Mouse (Mus musculus) neural tube, embryonic 12.5 days (tissue): Measurements from ENCODE around the gene Ttll4. TPM values are rescaled to one million over a fixed set of nuclear protein-coding genes. Genes with fewer than 3 reads are reported as not detected.

ENCODE experiments used
- ATAC-seq: fragments of 200-750 bp; cut with Nextera tagmentation; 2 replicates; pipeline ENCODE4 v1.8.0; 2017; ENCODE audit warnings: low read depth, mild to moderate bottlenecking, moderate TSS enrichment, moderate library complexity; ENCODE audit not compliant: low FRiP score
- H3K27ac ChIP-seq: fragments of 300-500 bp; sonication (generic); 2 replicates; pipeline ENCODE4 v1.5.1; 2016
- H3K27me3 ChIP-seq: fragments of 300-500 bp; sonication (generic); replicated peaks from 2 replicates; pipeline ENCODE4 v1.6.1; 2016; ENCODE audit warnings: mild to moderate bottlenecking
- H3K36me3 ChIP-seq: fragments of 300-500 bp; sonication (generic); 2 replicates; pipeline ENCODE4 v1.6.1; 2016; ENCODE audit warnings: mild to moderate bottlenecking
- H3K4me1 ChIP-seq: fragments of 300-500 bp; sonication (generic); 2 replicates; pipeline ENCODE4 v1.6.1; 2016
- H3K4me2 ChIP-seq: fragments of 300-500 bp; sonication (generic); replicated peaks from 2 replicates; pipeline ENCODE4 v1.6.1; 2016; ENCODE audit warnings: mild to moderate bottlenecking
- H3K4me3 ChIP-seq: fragments of 300-500 bp; sonication (generic); 2 replicates; pipeline ENCODE4 v1.5.1; 2016
- H3K9ac ChIP-seq: fragments of 300-500 bp; sonication (generic); 2 replicates; pipeline ENCODE4 v1.6.1; 2016; ENCODE audit warnings: mild to moderate bottlenecking
- H3K9me3 ChIP-seq: fragments of 300-500 bp; sonication (generic); 2 replicates; pipeline ENCODE4 v1.6.1; 2016; ENCODE audit warnings: mild to moderate bottlenecking
- WGBS: fragments of 180-500 bp; shearing (Covaris S2); methylation state at CpG from one replicate; pipeline ENCODE4 v1.1.7; 2016; 5-methylcytosine and 5-hydroxymethylcytosine counted together
- polyA plus RNA-seq: library from polyadenylated mRNA; unstranded; fragments of >200 nt; fragmentation: Nextera tagmentation; extraction: Ambion mirVana; gene quantifications from 2 replicates; pipeline ENCODE4 v1.2.1, GENCODE M21; 2016

The Ttll4 gene
- 25.8 and 28.5 TPM in 2 replicates for polyA plus RNA-seq

- 0 out of 2 replicates have a peak within 1 kb of the TSS, but pooled peaks have one; percentile 21 for H3K27ac ChIP-seq
- peak; percentile 98 for ATAC-seq
- peaks cover 6% of the 10 kb centered on the region for H3K4me1 ChIP-seq
- under 1% methylated on average over 66 of the region's 66 CpGs for WGBS
- H3K4me2 ChIP-seq, result peak within 1 kb of the TSS; percentile 61
- peak within 1 kb of the TSS; percentile 67 for H3K9ac ChIP-seq
- peak within 1 kb of the TSS; percentile 72 for H3K4me3 ChIP-seq
- H3K9me3 ChIP-seq, result no peaks in the 10 kb centered on the region
- no peaks in the 10 kb centered on the region for H3K27me3 ChIP-seq
- H3K36me3 ChIP-seq, result no peaks in the 10 kb centered on the region
These were observed at the start of gene Ttll4 for GRCm38 (mm10) chr1:74661448-74662195. Ttll4 (plus strand) TSS chr1:74661745.

GRCm38 (mm10) chr1:74624183-74624582, 37.4 kb upstream of the Ttll4 start:
- 88% methylated on average over 1 of the region's 1 CpGs for WGBS
- Histone ChIP-seq H3K9me3 (no peaks in the 10 kb centered on the region), H3K4me1 (no peaks in the 10 kb centered on the region), H3K36me3 (peaks cover 61% of the 10 kb centered on the region), H3K4me3 (no peak overlapping the region), H3K9ac (no peak overlapping the region), H3K27me3 (no peaks in the 10 kb centered on the region), H3K27ac (no peak overlapping the region), H3K4me2 (no peak overlapping the region)
- ATAC-seq, result no peak

- Histone ChIP-seq H3K4me2 (no peak overlapping the region), H3K9ac (no peak overlapping the region), H3K27ac (no peak overlapping the region), H3K4me3 (no peak overlapping the region), H3K9me3 (no peaks in the 10 kb centered on the region), H3K4me1 (no peaks in the 10 kb centered on the region), H3K36me3 (peaks cover 65% of the 10 kb centered on the region), H3K27me3 (no peaks in the 10 kb centered on the region)
- ATAC-seq, result no peak
- WGBS, result 89% methylated on average over 4 of the region's 4 CpGs
These were observed 35.5 kb upstream of the Ttll4 start for GRCm38 (mm10) chr1:74626076-74626475.

DNA sequence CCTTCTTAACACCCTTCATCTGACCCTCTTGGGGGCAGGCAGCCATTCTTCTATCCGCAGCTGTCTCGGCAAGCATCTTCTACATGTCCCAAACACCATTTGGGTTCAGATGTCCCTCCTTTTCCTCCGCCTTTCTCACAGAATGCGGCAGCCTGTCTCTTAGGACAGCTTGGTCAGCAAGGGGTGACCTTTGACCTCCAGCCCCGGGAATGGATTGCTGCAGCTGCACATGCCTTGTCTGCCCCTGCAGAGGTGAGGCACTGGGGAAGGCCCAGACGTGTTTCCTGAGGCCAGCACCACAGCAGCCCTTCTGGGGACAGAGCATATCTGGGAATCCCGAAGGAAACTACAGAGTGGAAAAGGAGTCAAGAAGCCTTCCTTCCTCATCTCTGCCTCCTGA, 33.5 kb upstream of the Ttll4 start:
- Histone ChIP-seq H3K27me3 (no peaks in the 10 kb centered on the region), H3K27ac (no peak overlapping the region), H3K9me3 (no peaks in the 10 kb centered on the region), H3K9ac (no peak overlapping the region), H3K4me1 (no peaks in the 10 kb centered on the region), H3K4me3 (no peak overlapping the region), H3K4me2 (no peak overlapping the region), H3K36me3 (peaks cover 58% of the 10 kb centered on the region)
- WGBS, result 41% methylated on average over 7 of the region's 7 CpGs
- ATAC-seq, result no peak

DNA sequence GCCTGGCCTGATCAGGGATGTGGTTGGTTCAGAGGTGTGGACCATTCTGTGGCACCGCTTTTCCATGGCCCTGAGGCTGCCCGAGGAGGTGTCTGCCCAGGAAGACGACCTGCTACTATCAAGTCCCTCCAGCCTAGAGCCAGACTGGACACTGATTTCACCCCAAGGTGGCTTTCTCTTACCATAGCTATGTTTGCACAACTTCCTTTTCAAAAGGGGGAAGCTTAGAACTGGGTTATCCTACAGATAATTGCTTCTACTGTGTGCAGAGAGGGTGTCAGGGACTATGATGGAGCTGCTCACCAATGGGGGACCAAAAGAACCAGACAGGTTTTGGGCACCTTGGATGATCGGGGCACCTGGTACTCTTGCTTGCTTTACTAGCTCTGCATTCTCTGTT, 28.8 kb upstream of the Ttll4 start:
- H3K9ac ChIP-seq, result no peak overlapping the region
- H3K27me3 ChIP-seq, result no peaks in the 10 kb centered on the region
- peaks cover 42% of the 10 kb centered on the region for H3K36me3 ChIP-seq
- no peak overlapping the region for H3K4me3 ChIP-seq
- ATAC-seq, result no peak
- H3K27ac ChIP-seq, result no peak overlapping the region
- H3K4me1 ChIP-seq, result no peaks in the 10 kb centered on the region
- H3K9me3 ChIP-seq, result no peaks in the 10 kb centered on the region
- 80% methylated on average over 4 of the region's 4 CpGs for WGBS
- H3K4me2 ChIP-seq, result no peak overlapping the region

GRCm38 (mm10) chr1:74643524-74643923, 18.0 kb upstream of the Ttll4 start:
- Histone ChIP-seq H3K9me3 (no peaks in the 10 kb centered on the region), H3K36me3 (no peaks in the 10 kb centered on the region), H3K27me3 (no peaks in the 10 kb centered on the region), H3K4me1 (no peaks in the 10 kb centered on the region), H3K4me3 (no peak overlapping the region), H3K27ac (no peak overlapping the region), H3K4me2 (no peak overlapping the region), H3K9ac (no peak overlapping the region)
- 80% methylated on average over 2 of the region's 2 CpGs for WGBS
- ATAC-seq, result no peak

DNA sequence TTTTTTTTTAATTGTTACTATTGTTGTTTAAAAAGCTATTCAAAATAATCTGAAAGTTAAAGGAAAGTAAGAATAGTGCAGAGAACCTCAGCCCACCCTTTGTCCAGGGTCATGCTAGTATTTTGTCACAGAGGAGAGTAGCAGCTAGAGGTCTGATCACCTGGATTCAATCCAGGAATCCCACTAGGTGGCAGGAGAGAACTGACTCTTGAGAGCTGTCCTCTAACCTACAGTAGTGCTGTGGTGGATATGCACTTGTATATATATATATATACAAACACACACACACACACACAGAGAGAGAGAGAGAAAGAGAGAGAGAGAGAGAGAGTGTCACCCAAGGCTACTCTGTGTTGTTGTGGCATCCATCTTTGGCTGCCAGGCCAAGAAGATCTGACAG, 17.6 kb upstream of the Ttll4 start:
- no peak for ATAC-seq
- Histone ChIP-seq H3K4me2 (no peak overlapping the region), H3K9ac (no peak overlapping the region), H3K27ac (no peak overlapping the region), H3K36me3 (no peaks in the 10 kb centered on the region), H3K27me3 (no peaks in the 10 kb centered on the region), H3K4me3 (no peak overlapping the region), H3K4me1 (no peaks in the 10 kb centered on the region), H3K9me3 (no peaks in the 10 kb centered on the region)

- peaks cover 6% of the 10 kb centered on the region for H3K4me1 ChIP-seq
- no peak for ATAC-seq
- H3K4me3 ChIP-seq, result peak overlapping the region; percentile 72
- peak overlapping the region; percentile 67 for H3K9ac ChIP-seq
- H3K27ac ChIP-seq, result no peak overlapping the region
- no peaks in the 10 kb centered on the region for H3K36me3 ChIP-seq
- WGBS, result 4% methylated on average over 13 of the region's 13 CpGs
- no peaks in the 10 kb centered on the region for H3K27me3 ChIP-seq
- H3K9me3 ChIP-seq, result no peaks in the 10 kb centered on the region
- H3K4me2 ChIP-seq, result peak overlapping the region; percentile 61
These were observed 814 bp downstream of the Ttll4 start for GRCm38 (mm10) chr1:74662253-74662865.

- H3K9me3 ChIP-seq, result no peaks in the 10 kb centered on the region
- ATAC-seq, result no peak
- WGBS, result 86% methylated on average over 6 of the region's 6 CpGs
- H3K27me3 ChIP-seq, result no peaks in the 10 kb centered on the region
- no peak overlapping the region for H3K27ac ChIP-seq
- no peak overlapping the region for H3K9ac ChIP-seq
- H3K4me3 ChIP-seq, result no peak overlapping the region
- no peaks in the 10 kb centered on the region for H3K36me3 ChIP-seq
- peaks cover 6% of the 10 kb centered on the region for H3K4me1 ChIP-seq
- no peak overlapping the region for H3K4me2 ChIP-seq
These were observed 3.6 kb downstream of the Ttll4 start for GRCm38 (mm10) chr1:74665153-74665552.

DNA sequence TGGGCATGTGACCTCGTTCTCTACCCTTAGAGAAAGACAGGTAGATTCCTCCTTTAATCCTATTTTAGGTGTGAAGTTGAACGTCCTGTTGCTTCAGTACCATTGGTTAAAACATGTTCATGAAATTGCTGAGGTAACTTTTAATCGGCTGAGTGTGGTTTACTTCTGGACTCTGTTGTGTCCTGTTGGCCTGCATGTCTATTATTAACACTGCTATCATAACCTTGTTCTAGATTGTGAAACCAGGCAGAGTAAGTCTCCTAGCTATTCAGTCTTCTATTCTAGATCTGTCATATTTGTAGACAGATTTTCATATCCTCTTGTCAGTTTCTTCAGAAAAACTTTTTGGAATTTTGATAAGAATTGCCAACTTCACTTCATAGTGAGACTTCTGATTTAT, 6.8 kb downstream of the Ttll4 start:
- Histone ChIP-seq H3K4me3 (no peak overlapping the region), H3K27me3 (no peaks in the 10 kb centered on the region), H3K9ac (no peak overlapping the region), H3K4me2 (no peak overlapping the region), H3K9me3 (no peaks in the 10 kb centered on the region), H3K36me3 (peaks cover 10% of the 10 kb centered on the region; the same call in 1 of the 2 replicates), H3K27ac (no peak overlapping the region), H3K4me1 (no peaks in the 10 kb centered on the region)
- WGBS, result 90% methylated on average over 3 of the region's 3 CpGs
- no peak for ATAC-seq

- Histone ChIP-seq H3K36me3 (peaks cover 10% of the 10 kb centered on the region; the same call in 1 of the 2 replicates), H3K9me3 (no peaks in the 10 kb centered on the region), H3K4me1 (no peaks in the 10 kb centered on the region), H3K27me3 (no peaks in the 10 kb centered on the region), H3K9ac (no peak overlapping the region), H3K4me2 (no peak overlapping the region), H3K27ac (no peak overlapping the region), H3K4me3 (no peak overlapping the region)
- WGBS, result 85% methylated on average over 7 of the region's 7 CpGs
- ATAC-seq, result no peak
These were observed 11.2 kb downstream of the Ttll4 start for GRCm38 (mm10) chr1:74672731-74673130.

- no peak for ATAC-seq
- Histone ChIP-seq H3K36me3 (peaks cover 41% of the 10 kb centered on the region), H3K4me2 (no peak overlapping the region), H3K9me3 (no peaks in the 10 kb centered on the region), H3K9ac (no peak overlapping the region), H3K27ac (no peak overlapping the region), H3K27me3 (no peaks in the 10 kb centered on the region), H3K4me1 (no peaks in the 10 kb centered on the region), H3K4me3 (no peak overlapping the region)
- 80% methylated on average over 3 of the region's 3 CpGs for WGBS
These were observed 15.3 kb downstream of the Ttll4 start for GRCm38 (mm10) chr1:74676863-74677262.

DNA sequence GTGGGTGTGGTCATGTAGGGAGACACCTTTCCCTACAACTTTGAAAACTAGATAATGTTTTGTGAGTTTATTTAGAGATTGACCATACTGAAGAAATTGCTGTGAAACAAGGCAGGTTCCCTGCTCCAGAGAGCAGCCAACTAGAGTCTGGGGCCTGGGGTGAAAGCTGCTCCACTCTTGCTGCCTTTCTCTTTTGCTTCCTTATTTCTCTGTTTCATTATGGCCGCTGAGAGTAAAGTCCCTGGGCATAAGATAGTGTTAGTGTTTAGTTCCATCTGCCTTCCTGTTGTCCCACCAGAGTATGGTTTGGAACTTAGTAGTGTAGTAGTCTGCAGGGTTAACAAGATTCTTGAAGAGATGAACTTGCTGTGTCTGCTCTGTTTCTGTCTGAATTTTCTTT, 16.3 kb downstream of the Ttll4 start:
- Histone ChIP-seq H3K9ac (no peak overlapping the region), H3K9me3 (no peaks in the 10 kb centered on the region), H3K4me2 (no peak overlapping the region), H3K36me3 (peaks cover 43% of the 10 kb centered on the region), H3K27ac (no peak overlapping the region), H3K4me3 (no peak overlapping the region), H3K27me3 (no peaks in the 10 kb centered on the region), H3K4me1 (no peaks in the 10 kb centered on the region)
- no peak for ATAC-seq
- 86% methylated on average over 1 of the region's 1 CpGs for WGBS
